ENCODE assay signal across 8 mouse cellular contexts in the genomic region with DNA sequence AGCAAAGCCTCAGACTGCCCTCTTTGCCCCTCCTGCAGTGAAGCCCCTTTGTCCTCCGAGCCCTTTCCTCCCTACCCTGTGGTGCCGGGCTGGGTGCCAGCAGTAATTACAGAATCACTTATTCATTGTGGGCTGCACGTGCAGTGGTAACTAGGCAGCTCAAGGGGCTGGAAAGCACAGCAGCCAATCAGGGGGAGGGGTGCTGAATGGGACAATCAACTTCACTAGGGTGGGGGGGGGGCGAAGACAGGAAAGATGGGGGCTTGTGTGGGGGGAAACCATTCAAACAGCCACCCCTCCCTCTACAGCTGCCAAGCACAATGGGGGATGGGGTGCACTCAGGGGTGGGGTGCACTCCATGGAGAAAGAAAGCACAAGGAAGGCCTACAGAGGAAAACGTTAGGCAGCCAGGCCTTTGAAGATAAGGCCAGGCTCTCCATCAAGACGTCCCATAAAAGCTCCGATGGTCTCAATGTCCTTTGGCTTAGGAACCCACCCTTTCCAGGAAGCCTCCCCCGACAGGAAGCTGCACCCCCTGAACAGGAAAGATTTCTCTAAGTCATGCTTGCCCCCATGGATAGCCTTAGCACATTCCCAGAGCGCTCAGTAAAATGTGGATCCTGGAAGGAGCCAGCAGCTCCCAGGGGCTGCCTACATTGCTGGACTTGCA. TPM values are rescaled to one million over a fixed set of nuclear protein-coding genes. Genes with fewer than 3 reads are reported as not detected.
DNase-seq lines count a peak whose midpoint lies in the region; ATAC-seq lines count a peak whose summit lies in the region.

No protein-coding gene starts in this region.

- WGBS in heart, embryonic 12.5 days: 20% methylated on average over 9 of the region's 9 CpGs
- 29% methylated on average over 9 of the region's 9 CpGs for WGBS in liver, embryonic 11.5 days
- WGBS in neural tube, embryonic 13.5 days: 12% methylated on average over 8 of the region's 9 CpGs

- H3K4me1 ChIP-seq in heart, embryonic 12.5 days (replicated peaks): peaks cover 24% of the 10 kb centered on the region
- H3K4me1 ChIP-seq in liver, embryonic 11.5 days (replicated peaks; ENCODE audit: control insufficient read depth, insufficient read depth, low read length): peaks cover 4% of the 10 kb centered on the region; the same call in 1 of the 2 replicates
- peaks cover 36% of the 10 kb centered on the region for H3K4me1 ChIP-seq in neural tube, embryonic 13.5 days (replicated peaks)

- intact Hi-C loops in gastrocnemius, postnatal 14 days (cut with DNase I; ENCODE audit: low total_unique reads): no loop called here

- H3K4me2 ChIP-seq in heart, embryonic 12.5 days: no peak overlapping the region
- H3K4me2 ChIP-seq in liver, embryonic 11.5 days: no peak overlapping the region
- no peak overlapping the region for H3K4me2 ChIP-seq in neural tube, embryonic 13.5 days

- ATAC-seq in heart, embryonic 12.5 days (ENCODE audit: insufficient number of reproducible peaks, low FRiP score): peak; percentile 77
- ATAC-seq in liver, embryonic 11.5 days (replicated peaks; ENCODE audit: low FRiP score): peak; percentile 62
- ATAC-seq in neural tube, embryonic 13.5 days (ENCODE audit: low read depth): peak; percentile 95

- H3K27me3 ChIP-seq in heart, embryonic 12.5 days (replicated peaks): no peaks in the 10 kb centered on the region
- no peaks in the 10 kb centered on the region for H3K27me3 ChIP-seq in liver, embryonic 11.5 days (replicated peaks; ENCODE audit: control insufficient read depth, insufficient read depth, low read length)
- H3K27me3 ChIP-seq in neural tube, embryonic 13.5 days: no peaks in the 10 kb centered on the region

- H3K4me3 ChIP-seq in heart, embryonic 12.5 days: no peak overlapping the region
- no peak overlapping the region for H3K4me3 ChIP-seq in liver, embryonic 11.5 days (ENCODE audit: low read depth, low read length)
- H3K4me3 ChIP-seq in neural tube, embryonic 13.5 days: no peak overlapping the region

- no peaks in the 10 kb centered on the region for H3K36me3 ChIP-seq in heart, embryonic 12.5 days
- H3K36me3 ChIP-seq in liver, embryonic 11.5 days (ENCODE audit: control insufficient read depth, insufficient read depth, low read length): no peaks in the 10 kb centered on the region
- no peaks in the 10 kb centered on the region for H3K36me3 ChIP-seq in neural tube, embryonic 13.5 days

- H3K9me3 ChIP-seq in heart, embryonic 12.5 days (replicated peaks): no peaks in the 10 kb centered on the region
- no peaks in the 10 kb centered on the region for H3K9me3 ChIP-seq in liver, embryonic 11.5 days (ENCODE audit: control insufficient read depth, low read length)
- H3K9me3 ChIP-seq in neural tube, embryonic 13.5 days: no peaks in the 10 kb centered on the region

- no peak overlapping the region for H3K9ac ChIP-seq in heart, embryonic 12.5 days
- H3K9ac ChIP-seq in liver, embryonic 11.5 days (ENCODE audit: low read depth, low read length): no peak overlapping the region
- 0 out of 2 replicates have a peak overlapping the region, but pooled peaks have one; percentile 12 for H3K9ac ChIP-seq in neural tube, embryonic 13.5 days

- peak; percentile 93 for DNase-seq in Muller cell, postnatal 12 days (ENCODE audit: inconsistent ontology term)
- DNase-seq in brain, embryonic 18.5 days (ENCODE audit: low read depth, low spot score): peak; percentile 85
- peak; percentile 88 for DNase-seq in kidney, postnatal 10 days
- DNase-seq in liver, embryonic 11.5 days (ENCODE audit: low spot score): no peak
- no peak for DNase-seq in gastrocnemius, postnatal 14 days
- DNase-seq in thymus, postnatal 25 days: no peak

- no peak overlapping the region for H3K27ac ChIP-seq in heart, embryonic 12.5 days (ENCODE audit: poor library complexity, severe bottlenecking)
- peak overlapping the region; percentile 46; the same call in 1 of the 2 replicates for H3K27ac ChIP-seq in liver, embryonic 11.5 days (ENCODE audit: low read depth, low read length)
- H3K27ac ChIP-seq in neural tube, embryonic 13.5 days (replicated peaks): peak overlapping the region; percentile 90

RNA-seq across cellular contexts. Expression of gene Accsl, which starts 22.8 kb away (rescaled TPM):
- not detected in 2 replicates for polyA plus RNA-seq in heart, embryonic 12.5 days (2016; fragmentation: Nextera tagmentation; extraction: Ambion mirVana)
- not detected in 2 replicates for polyA plus RNA-seq in liver, embryonic 11.5 days (2014; fragmentation: Nextera tagmentation; extraction: Ambion mirVana)
- 0.08 TPM in 1 of 2 replicates, not detected in the other for polyA plus RNA-seq in neural tube, embryonic 13.5 days (2015; fragmentation: Nextera tagmentation; extraction: Ambion mirVana)
- not detected for total RNA-seq in gastrocnemius, postnatal 14 days (2021)

RNA-seq across cellular contexts. Expression of gene Accs, which starts 42.0 kb away (rescaled TPM):
- polyA plus RNA-seq in heart, embryonic 12.5 days (2016; fragmentation: Nextera tagmentation; extraction: Ambion mirVana): 6.2 and 6.6 TPM in 2 replicates
- polyA plus RNA-seq in liver, embryonic 11.5 days (2014; fragmentation: Nextera tagmentation; extraction: Ambion mirVana): 3.3 and 4.8 TPM in 2 replicates
- polyA plus RNA-seq in neural tube, embryonic 13.5 days (2015; fragmentation: Nextera tagmentation; extraction: Ambion mirVana): 5.1 and 7.1 TPM in 2 replicates
- total RNA-seq in gastrocnemius, postnatal 14 days (2021): 1 to 10 TPM; 3.0 to 3.4 TPM

Comparison
In these comparisons a context has a peak if more than half of its experiments do, and no peak if none do; other contexts are left out.
1. DNase-seq: peak in Muller cell, postnatal 12 days (single experiment), brain, embryonic 18.5 days (single experiment) and kidney, postnatal 10 days (single experiment); none in liver, embryonic 11.5 days (single experiment), gastrocnemius, postnatal 14 days (single experiment) and thymus, postnatal 25 days (single experiment).
2. Peak in every context shown above with its lines, with median percentiles within 50 percentile points of each other: ATAC-seq.